Mouse (Mus musculus) ES-E14 (cell line): ENCODE results near the gene Antxr1.

ENCODE experiments used
- CHD2 ChIP-seq: IDR thresholded peaks from 2 replicates; pipeline ENCODE4 v1.6.1; 2014; ENCODE audit warnings: mild to moderate bottlenecking, low read depth, low read length, inconsistent platforms
- HCFC1 ChIP-seq: IDR thresholded peaks from 2 replicates; pipeline ENCODE4 v1.6.1; 2012; ENCODE audit warnings: low read length, inconsistent platforms, borderline replicate concordance; ENCODE audit not compliant: insufficient read depth
- MAFK ChIP-seq: IDR thresholded peaks from 2 replicates; pipeline ENCODE4 v1.6.1; 2014; ENCODE audit warnings: mild to moderate bottlenecking, low read depth, low read length, inconsistent platforms; ENCODE audit not compliant: insufficient read depth
- ZC3H11A ChIP-seq: IDR thresholded peaks from 2 replicates; pipeline ENCODE4 v1.6.1; 2012; ENCODE audit warnings: low read depth, mild to moderate bottlenecking, inconsistent platforms, low read length, borderline replicate concordance
- ZNF384 ChIP-seq: IDR thresholded peaks from 2 replicates; pipeline ENCODE4 v1.6.1; 2012; ENCODE audit warnings: low read depth, low read length, inconsistent platforms

DNA sequence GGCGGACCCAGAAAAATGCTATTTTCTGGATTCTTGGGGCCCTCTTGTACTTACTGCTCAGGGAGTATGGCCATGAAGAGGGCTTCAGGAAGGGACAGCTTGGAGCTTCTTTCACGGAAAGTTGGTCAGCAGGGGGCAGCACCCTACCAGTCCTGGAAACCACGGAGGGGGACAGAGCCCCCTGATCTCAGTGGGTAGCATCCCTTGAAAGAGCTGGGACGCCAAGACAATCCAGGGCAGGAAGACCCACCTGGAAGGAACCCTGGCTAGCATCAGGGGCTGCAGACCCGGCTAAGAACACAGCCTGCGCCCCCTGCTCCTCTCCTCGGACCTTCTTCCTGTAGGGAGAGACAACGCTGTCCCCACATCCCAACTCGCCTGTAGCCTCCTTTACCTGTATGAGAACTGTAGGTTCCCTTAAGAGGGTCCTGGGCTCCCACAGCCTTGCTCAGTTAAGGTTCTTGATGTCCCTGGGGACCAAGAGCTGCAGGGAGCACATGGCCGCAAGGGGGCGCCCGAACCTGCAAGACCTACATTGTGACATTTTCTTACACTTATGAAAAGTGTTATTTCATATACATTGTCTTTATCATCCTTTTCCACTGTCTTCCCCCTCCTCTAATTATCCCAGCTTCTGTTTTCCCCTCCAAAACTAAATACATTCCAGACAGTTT is 234.2 kb downstream of the Antxr1 start:
- TF ChIP-seq ZC3H11A (peak; percentile 32; the same call in 1 of the 2 replicates), HCFC1 (no peak), CHD2 (no peak), MAFK (no peak), ZNF384 (no peak)
